Mouse (Mus musculus) gastrocnemius, postnatal 25 days (tissue): ENCODE results near the gene Cenpn. TPM values are rescaled to one million over a fixed set of nuclear protein-coding genes. Genes with fewer than 3 reads are reported as not detected.

Experiments
- total RNA-seq, 2 experiments: library from RNA; stranded (reverse); gene quantifications; 1 replicate in 1 of 2; 2 replicates in 1 of 2; pipeline ENCODE4 v1.2.3; 2021

The Cenpn gene
- total RNA-seq, 2 experiments from 2014 or later: 0.51 to 0.62 TPM

Other genes starting within 250 kb of the Cenpn start
- 1 to 10 TPM; 2.9 to 3.2 TPM for gene Cdyl2, start 188.7 kb upstream of the Cenpn start, total RNA-seq
- gene Cmc2, start 275 bp upstream of the Cenpn start, total RNA-seq: 10 to 100 TPM; 26.1 to 34.2 TPM
- gene Atmin, start 21.7 kb downstream of the Cenpn start, total RNA-seq: 10 to 100 TPM; 14.3 to 15.4 TPM
- under 1 TPM; 0.15 to 0.29 TPM for gene 1700030J22Rik, start 57.2 kb downstream of the Cenpn start, total RNA-seq
- 10 to 100 TPM; 37.9 to 41.2 TPM for gene Gcsh, start 71.8 kb downstream of the Cenpn start, total RNA-seq
- gene Pkd1l2, start 160.7 kb downstream of the Cenpn start, total RNA-seq: under 1 TPM; 0.08 to 0.19 TPM
- gene Bco1, start 174.1 kb downstream of the Cenpn start, total RNA-seq: not detected
- 1 to 10 TPM; 4.0 to 4.9 TPM for gene Gan, start 236.4 kb downstream of the Cenpn start, total RNA-seq